Mouse (Mus musculus) cortical plate, adult 2 months (tissue): ENCODE results near the gene Klhl42.

ENCODE experiments used
- CTCF ChIP-seq: fragments of 200-500 bp; IDR thresholded peaks from 2 replicates; pipeline ENCODE4 v1.5.1; 2011; ENCODE audit warnings: mild to moderate bottlenecking, control low read depth, low read length; ENCODE audit not compliant: insufficient read depth; ENCODE audit errors: extremely low read depth
- POLR2A ChIP-seq: fragments of 200-500 bp; IDR thresholded peaks from 2 replicates; pipeline ENCODE4 v1.6.1; 2011; ENCODE audit warnings: mild to moderate bottlenecking, low read length, control low read depth; ENCODE audit not compliant: insufficient read depth; ENCODE audit errors: extremely low read depth

- TF ChIP-seq POLR2A (no peak), CTCF (no peak)
Observed at GRCm38 (mm10) chr6:147117764-147118163, 26.6 kb downstream of the Klhl42 start.
